Comparison of ENCODE assay signal across 8 mouse cellular contexts in genomic region chr17:25985306-25986294, GRCm38 (mm10). TPM values are rescaled to one million over a fixed set of nuclear protein-coding genes. Genes with fewer than 3 reads are reported as not detected.
DNase-seq lines count a peak whose midpoint lies in the region; ATAC-seq and TF ChIP-seq lines count a peak whose summit lies in the region.

Gene Capn15, minus strand, starts transcription at chr17:25985796.

- H3K4me1 ChIP-seq in forebrain, embryonic 10.5 days = peaks cover 31% of the 10 kb centered on the region
- H3K4me1 ChIP-seq in heart, embryonic 15.5 days (replicated peaks) = peaks cover 26% of the 10 kb centered on the region
- peaks cover 17 to 28% of the 10 kb centered on the region in 2 experiments for H3K4me1 ChIP-seq in liver, embryonic 14.5 days (replicated peaks; ENCODE audit: control insufficient read depth in 2 of 2, insufficient read depth in 2 of 2, low read length in 1 of 2)
- H3K4me1 ChIP-seq in neural tube, embryonic 11.5 days (ENCODE audit: control insufficient read depth, insufficient read depth, low read length) = peaks cover 4% of the 10 kb centered on the region; the same call in 1 of the 2 replicates
- H3K4me1 ChIP-seq in stomach, postnatal 0 days (replicated peaks; ENCODE audit: control insufficient read depth, insufficient read depth) = peaks cover 7% of the 10 kb centered on the region; the same call in 1 of the 2 replicates

- H3K36me3 ChIP-seq in forebrain, embryonic 10.5 days (replicated peaks) = peaks cover 39% of the 10 kb centered on the region
- H3K36me3 ChIP-seq in heart, embryonic 15.5 days = peaks cover 9% of the 10 kb centered on the region; the same call in 1 of the 2 replicates
- no peaks in the 10 kb centered on the region for H3K36me3 ChIP-seq in liver, embryonic 14.5 days (replicated peaks; ENCODE audit: control insufficient read depth, insufficient read depth, low read depth)
- peaks cover 6% of the 10 kb centered on the region; the same call in 1 of the 2 replicates for H3K36me3 ChIP-seq in neural tube, embryonic 11.5 days (ENCODE audit: control insufficient read depth, insufficient read depth, low read length)
- H3K36me3 ChIP-seq in stomach, postnatal 0 days (ENCODE audit: control insufficient read depth, insufficient read depth, low read length) = 0 out of 2 replicates have a peak, but pooled peaks cover 2% of the 10 kb centered on the region

- WGBS in forebrain, embryonic 10.5 days = under 1% methylated on average over 91 of the region's 91 CpGs
- under 1% methylated on average over 91 of the region's 91 CpGs for WGBS in heart, embryonic 15.5 days
- under 1% methylated on average over 88 of the region's 91 CpGs for WGBS in liver, embryonic 14.5 days (ENCODE audit: insufficient replicate concordance)
- WGBS in neural tube, embryonic 11.5 days = under 1% methylated on average over 91 of the region's 91 CpGs
- under 1% methylated on average over 91 of the region's 91 CpGs for WGBS in stomach, postnatal 0 days

- H3K27me3 ChIP-seq in forebrain, embryonic 10.5 days (ENCODE audit: poor library complexity, severe bottlenecking) = no peaks in the 10 kb centered on the region
- H3K27me3 ChIP-seq in heart, embryonic 15.5 days = no peaks in the 10 kb centered on the region
- H3K27me3 ChIP-seq in liver, embryonic 14.5 days (ENCODE audit: control insufficient read depth, insufficient read depth, low read length) = no peaks in the 10 kb centered on the region
- no peaks in the 10 kb centered on the region for H3K27me3 ChIP-seq in neural tube, embryonic 11.5 days (ENCODE audit: control insufficient read depth, insufficient read depth, low read length)
- no peaks in the 10 kb centered on the region for H3K27me3 ChIP-seq in stomach, postnatal 0 days (ENCODE audit: control insufficient read depth, insufficient read depth, low read length)

- no peak for TF ChIP-seq EP300 in liver, embryonic 14.5 days (IDR thresholded peaks at IDR 0.05; ENCODE audit: low read depth)
- TF ChIP-seq EP300 in stomach, postnatal 0 days (optimal IDR thresholded peaks at IDR 0.05) = no peak

- H3K4me3 ChIP-seq in forebrain, embryonic 10.5 days = peak within 1 kb of the TSS; percentile 82
- H3K4me3 ChIP-seq in heart, embryonic 15.5 days = peak within 1 kb of the TSS; percentile 81
- H3K4me3 ChIP-seq in liver, embryonic 14.5 days (ENCODE audit: insufficient read depth in 1 of 2, low read depth in 2 of 2, low read length in 2 of 2) = peak within 1 kb of the TSS; percentile 67 to 86
- peak within 1 kb of the TSS; percentile 72 for H3K4me3 ChIP-seq in neural tube, embryonic 11.5 days (ENCODE audit: low read depth, low read length)
- H3K4me3 ChIP-seq in stomach, postnatal 0 days (ENCODE audit: low read depth, low read length) = peak within 1 kb of the TSS; percentile 90

- peak; percentile 99 for ATAC-seq in heart, embryonic 15.5 days (replicated peaks; ENCODE audit: insufficient number of reproducible peaks, insufficient read depth, low FRiP score, low read depth)
- peak; percentile 96 for ATAC-seq in liver, embryonic 14.5 days (ENCODE audit: insufficient read depth)
- ATAC-seq in neural tube, embryonic 11.5 days (ENCODE audit: insufficient read depth, low FRiP score, low TSS enrichment) = peak; percentile 99
- ATAC-seq in stomach, postnatal 0 days (ENCODE audit: low FRiP score, low TSS enrichment) = peak; percentile 98

- peak; percentile 82 to 86 for DNase-seq in CD8-positive naive resting alpha-beta T cell, adult 2 months (ENCODE audit: low read depth in 2 of 2, low spot score in 2 of 2)
- peak; percentile 79 for DNase-seq in c-Kit-positive CD71-negative TER-119-negative erythroid progenitor cells, embryonic 14.5 days (ENCODE audit: low read depth)
- DNase-seq in forebrain, embryonic 10.5 days (ENCODE audit: extremely low spot score, low spot score) = peak; percentile 93
- DNase-seq in kidney, postnatal 25 days = peak; percentile 92 to 97
- DNase-seq in liver, embryonic 14.5 days (ENCODE audit: low read depth in 3 of 3, low spot score in 3 of 3) = peak; percentile 74 to 78 (median 77)
- peak; percentile 97 for DNase-seq in neural tube, embryonic 11.5 days (ENCODE audit: low spot score)
- DNase-seq in stomach, postnatal 0 days (ENCODE audit: low spot score) = peak; percentile 93

- H3K9ac ChIP-seq in heart, embryonic 15.5 days = peak within 1 kb of the TSS; percentile 82
- H3K9ac ChIP-seq in liver, embryonic 14.5 days (replicated peaks) = peak within 1 kb of the TSS; percentile 86
- H3K9ac ChIP-seq in neural tube, embryonic 11.5 days (ENCODE audit: low read length) = peak within 1 kb of the TSS; percentile 89
- peak within 1 kb of the TSS; percentile 85 for H3K9ac ChIP-seq in stomach, postnatal 0 days (ENCODE audit: low read length)

- H3K27ac ChIP-seq in forebrain, embryonic 10.5 days = peak within 1 kb of the TSS; percentile 93
- H3K27ac ChIP-seq in heart, embryonic 15.5 days = peak within 1 kb of the TSS; percentile 89
- peak within 1 kb of the TSS; percentile 5; the same call in 1 of the 2 replicates for H3K27ac ChIP-seq in liver, embryonic 14.5 days
- H3K27ac ChIP-seq in neural tube, embryonic 11.5 days (ENCODE audit: low read depth, low read length) = peak within 1 kb of the TSS; percentile 82
- peak within 1 kb of the TSS; percentile 86 for H3K27ac ChIP-seq in stomach, postnatal 0 days (replicated peaks)

- no peak for TF ChIP-seq CTCF in liver, embryonic 14.5 days (IDR thresholded peaks at IDR 0.05; ENCODE audit: low read depth)
- no peak for TF ChIP-seq CTCF in stomach, postnatal 0 days (IDR thresholded peaks at IDR 0.05; ENCODE audit: low read depth)

- H3K9me3 ChIP-seq in forebrain, embryonic 10.5 days = no peaks in the 10 kb centered on the region
- no peaks in the 10 kb centered on the region for H3K9me3 ChIP-seq in heart, embryonic 15.5 days (replicated peaks)
- no peaks in the 10 kb centered on the region for H3K9me3 ChIP-seq in liver, embryonic 14.5 days (ENCODE audit: control insufficient read depth, low read length)
- H3K9me3 ChIP-seq in neural tube, embryonic 11.5 days (ENCODE audit: control insufficient read depth, low read length) = no peaks in the 10 kb centered on the region
- H3K9me3 ChIP-seq in stomach, postnatal 0 days (ENCODE audit: control insufficient read depth, low read length) = no peaks in the 10 kb centered on the region

- H3K4me2 ChIP-seq in heart, embryonic 15.5 days = peak within 1 kb of the TSS; percentile 87
- peak within 1 kb of the TSS; percentile 87 for H3K4me2 ChIP-seq in liver, embryonic 14.5 days (ENCODE audit: low read depth)
- H3K4me2 ChIP-seq in neural tube, embryonic 11.5 days (ENCODE audit: low read depth) = peak within 1 kb of the TSS; percentile 85
- peak within 1 kb of the TSS; percentile 97 for H3K4me2 ChIP-seq in stomach, postnatal 0 days (replicated peaks; ENCODE audit: low read depth)

RNA-seq across cellular contexts. Expression of gene Capn15, which starts in this region (rescaled TPM):
- 31.8 and 37.0 TPM in 2 replicates for polyA plus RNA-seq in forebrain, embryonic 10.5 days (2016; fragmentation: Nextera tagmentation; extraction: Ambion mirVana)
- polyA plus RNA-seq in heart, embryonic 15.5 days (2015; fragmentation: Nextera tagmentation; extraction: Ambion mirVana) = 9.3 and 13.5 TPM in 2 replicates
- polyA plus RNA-seq in liver, embryonic 14.5 days (2012; rRNA removed) = 7.7 and 9.0 TPM in 2 replicates
- polyA plus RNA-seq in liver, embryonic 14.5 days (2014; fragmentation: Nextera tagmentation; extraction: Ambion mirVana) = 8.3 and 11.8 TPM in 2 replicates
- 21.0 and 23.3 TPM in 2 replicates for polyA plus RNA-seq in neural tube, embryonic 11.5 days (2014; fragmentation: Nextera tagmentation; extraction: Ambion mirVana)
- polyA plus RNA-seq in stomach, postnatal 0 days (2015; fragmentation: Nextera tagmentation; extraction: Ambion mirVana) = 12.5 and 13.7 TPM in 2 replicates

Comparison
In these comparisons a context has a peak if more than half of its experiments do, and no peak if none do; other contexts are left out.
1. Peak in every context shown above with its lines: DNase-seq, ATAC-seq, H3K4me3 ChIP-seq and H3K27ac ChIP-seq.
2. H3K27ac ChIP-seq: peak in every context shown above with its lines; median percentile 93 in forebrain, embryonic 10.5 days; 89 in heart, embryonic 15.5 days; 86 in stomach, postnatal 0 days; 82 in neural tube, embryonic 11.5 days; 5 in liver, embryonic 14.5 days.